Mouse (Mus musculus): ENCODE measurements around the gene Rrp36. TPM values are rescaled to one million over a fixed set of nuclear protein-coding genes. Genes with fewer than 3 reads are reported as not detected.
A peak's percentile ranks its signal among the peaks of the same experiment; 100 is the strongest.

Rrp36 gene
- polyA plus RNA-seq, 2 experiments: 11.4 to 20.3 TPM

GRCm38 (mm10) chr17:46703971-46704886, 30.1 kb upstream of the Rrp36 start:
- no peak for DNase-seq (ENCODE audit: low read depth in 3 of 3, low spot score in 3 of 3)
- Histone ChIP-seq H3K4me3 (ENCODE audit: insufficient read depth in 1 of 2, low read depth in 2 of 2, low read length in 2 of 2) (peak overlapping the region; percentile 82 to 94), H3K9ac (replicated peaks) (peak overlapping the region; percentile 83), H3K4me2 (ENCODE audit: low read depth) (peak overlapping the region; percentile 73), H3K9me3 (ENCODE audit: control insufficient read depth, low read length) (no peaks in the 10 kb centered on the region), H3K27ac (peak overlapping the region; percentile 57), H3K27me3 (ENCODE audit: control insufficient read depth, insufficient read depth, low read length) (no peaks in the 10 kb centered on the region), H3K4me1 (replicated peaks; ENCODE audit: control insufficient read depth in 2 of 2, insufficient read depth in 2 of 2, low read length in 1 of 2) (peaks cover 4 to 23% of the 10 kb centered on the region in 2 experiments), H3K36me3 (replicated peaks; ENCODE audit: control insufficient read depth, insufficient read depth, low read depth) (no peaks in the 10 kb centered on the region)
- no peak for TF ChIP-seq EP300 (IDR thresholded peaks at IDR 0.05; ENCODE audit: low read depth)
- TF ChIP-seq CTCF (IDR thresholded peaks at IDR 0.05; ENCODE audit: low read depth): no peak
- ATAC-seq (ENCODE audit: insufficient read depth): peak; percentile 65; the same call in 1 of the 2 replicates
- WGBS (ENCODE audit: insufficient replicate concordance): 3% methylated on average over 40 of the region's 41 CpGs

DNA sequence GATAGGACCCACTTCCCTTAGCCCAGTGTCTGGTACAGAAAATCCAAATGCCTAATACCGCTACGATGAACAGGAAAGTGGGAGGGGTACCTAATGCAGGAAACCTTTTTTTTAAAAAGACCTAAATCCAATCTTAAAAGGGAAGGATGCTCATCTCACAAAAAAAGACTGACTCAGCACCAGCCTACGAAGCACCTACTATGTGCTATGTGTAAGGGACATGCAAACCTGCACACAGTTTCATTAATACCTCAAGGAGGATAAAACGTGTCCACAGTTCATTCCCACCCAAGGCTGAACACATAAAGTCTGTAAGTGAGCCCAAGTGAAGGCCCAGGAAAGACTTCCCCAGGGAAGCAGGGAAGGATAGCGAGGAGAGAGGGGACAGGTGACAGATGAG, 28.4 kb upstream of the Rrp36 start:
- Histone ChIP-seq H3K36me3 (replicated peaks; ENCODE audit: control insufficient read depth, insufficient read depth, low read depth) (no peaks in the 10 kb centered on the region), H3K9me3 (ENCODE audit: control insufficient read depth, low read length) (no peaks in the 10 kb centered on the region), H3K27ac (no peak overlapping the region), H3K4me3 (ENCODE audit: insufficient read depth in 1 of 2, low read depth in 2 of 2, low read length in 2 of 2) (no peak overlapping the region), H3K4me2 (ENCODE audit: low read depth) (no peak overlapping the region), H3K9ac (replicated peaks) (no peak overlapping the region), H3K4me1 (replicated peaks; ENCODE audit: control insufficient read depth in 2 of 2, insufficient read depth in 2 of 2, low read length in 1 of 2) (peaks cover 4 to 23% of the 10 kb centered on the region in 2 experiments), H3K27me3 (ENCODE audit: control insufficient read depth, insufficient read depth, low read length) (no peaks in the 10 kb centered on the region)
- WGBS (ENCODE audit: insufficient replicate concordance): 88% methylated on average over 5 of the region's 5 CpGs
- TF ChIP-seq CTCF (IDR thresholded peaks at IDR 0.05; ENCODE audit: low read depth) (no peak), EP300 (IDR thresholded peaks at IDR 0.05; ENCODE audit: low read depth) (no peak)
- DNase-seq (ENCODE audit: low read depth in 3 of 3, low spot score in 3 of 3): no peak
- no peak for ATAC-seq (ENCODE audit: insufficient read depth)

DNA sequence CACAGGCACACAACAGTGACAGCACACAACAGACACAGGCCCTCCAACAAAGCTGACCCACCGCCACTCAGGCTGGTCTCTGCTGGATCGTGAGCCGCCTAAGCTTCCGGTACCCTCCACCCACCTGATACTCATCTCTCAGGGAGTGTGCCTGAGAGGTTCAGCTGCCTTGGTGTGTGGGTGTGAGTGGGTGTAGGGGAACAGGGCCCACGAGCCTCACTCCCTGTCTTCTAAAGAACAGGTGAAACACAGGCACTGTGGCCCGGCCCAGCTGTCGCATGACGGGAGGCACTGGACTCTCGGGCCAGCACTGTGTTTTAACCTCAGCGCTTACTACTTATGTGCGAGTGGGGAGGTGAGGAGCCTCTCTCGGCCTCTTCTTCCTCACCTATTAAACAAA, 27.9 kb upstream of the Rrp36 start:
- no peaks in the 10 kb centered on the region for H3K9me3 ChIP-seq (ENCODE audit: control insufficient read depth, low read length)
- DNase-seq (ENCODE audit: low read depth in 3 of 3, low spot score in 3 of 3) (no peak), ATAC-seq (ENCODE audit: insufficient read depth) (no peak)
- H3K27me3 ChIP-seq (ENCODE audit: control insufficient read depth, insufficient read depth, low read length): no peaks in the 10 kb centered on the region
- H3K36me3 ChIP-seq (replicated peaks; ENCODE audit: control insufficient read depth, insufficient read depth, low read depth): no peaks in the 10 kb centered on the region
- H3K4me1 ChIP-seq (replicated peaks; ENCODE audit: control insufficient read depth in 2 of 2, insufficient read depth in 2 of 2, low read length in 1 of 2): peaks cover 4 to 23% of the 10 kb centered on the region in 2 experiments
- H3K27ac ChIP-seq: no peak overlapping the region
- H3K4me2 ChIP-seq (ENCODE audit: low read depth): no peak overlapping the region
- no peak for TF ChIP-seq EP300 (IDR thresholded peaks at IDR 0.05; ENCODE audit: low read depth)
- no peak for TF ChIP-seq CTCF (IDR thresholded peaks at IDR 0.05; ENCODE audit: low read depth)
- no peak overlapping the region for H3K4me3 ChIP-seq (ENCODE audit: insufficient read depth in 1 of 2, low read depth in 2 of 2, low read length in 2 of 2)
- H3K9ac ChIP-seq (replicated peaks): no peak overlapping the region
- WGBS (ENCODE audit: insufficient replicate concordance): 70% methylated on average over 12 of the region's 12 CpGs

DNA sequence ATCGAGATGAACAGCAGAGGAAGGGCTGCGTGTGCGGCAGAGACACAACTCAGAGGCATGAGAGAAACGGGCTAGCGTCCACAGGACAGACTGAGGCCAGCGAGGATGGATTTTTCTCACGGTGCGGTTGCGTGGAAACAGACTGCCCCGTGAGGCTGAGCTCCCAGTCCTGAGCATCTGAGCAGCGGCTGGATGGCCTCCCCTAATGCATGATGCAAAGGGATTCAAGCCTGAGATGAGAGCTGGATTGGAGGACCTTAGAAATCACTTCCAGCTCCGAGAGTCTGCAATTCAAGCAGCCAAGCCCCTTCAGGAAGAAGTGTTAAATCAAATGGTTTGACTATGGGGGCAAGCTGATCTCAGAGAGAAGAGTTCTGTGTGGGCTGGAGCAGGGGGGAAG, 27.3 kb upstream of the Rrp36 start:
- WGBS (ENCODE audit: insufficient replicate concordance): 81% methylated on average over 12 of the region's 12 CpGs
- H3K36me3 ChIP-seq (replicated peaks; ENCODE audit: control insufficient read depth, insufficient read depth, low read depth): no peaks in the 10 kb centered on the region
- ATAC-seq (ENCODE audit: insufficient read depth) (no peak), DNase-seq (ENCODE audit: low read depth in 3 of 3, low spot score in 3 of 3) (no peak)
- no peaks in the 10 kb centered on the region for H3K27me3 ChIP-seq (ENCODE audit: control insufficient read depth, insufficient read depth, low read length)
- H3K27ac ChIP-seq: no peak overlapping the region
- no peak overlapping the region for H3K4me3 ChIP-seq (ENCODE audit: insufficient read depth in 1 of 2, low read depth in 2 of 2, low read length in 2 of 2)
- TF ChIP-seq CTCF (IDR thresholded peaks at IDR 0.05; ENCODE audit: low read depth) (no peak), EP300 (IDR thresholded peaks at IDR 0.05; ENCODE audit: low read depth) (no peak)
- H3K9me3 ChIP-seq (ENCODE audit: control insufficient read depth, low read length): no peaks in the 10 kb centered on the region
- peaks cover 4 to 23% of the 10 kb centered on the region in 2 experiments for H3K4me1 ChIP-seq (replicated peaks; ENCODE audit: control insufficient read depth in 2 of 2, insufficient read depth in 2 of 2, low read length in 1 of 2)
- H3K4me2 ChIP-seq (ENCODE audit: low read depth): no peak overlapping the region
- H3K9ac ChIP-seq (replicated peaks): no peak overlapping the region

- Histone ChIP-seq H3K9ac (replicated peaks) (no peak overlapping the region), H3K4me3 (ENCODE audit: insufficient read depth in 1 of 2, low read depth in 2 of 2, low read length in 2 of 2) (no peak overlapping the region), H3K9me3 (ENCODE audit: control insufficient read depth, low read length) (no peaks in the 10 kb centered on the region), H3K36me3 (replicated peaks; ENCODE audit: control insufficient read depth, insufficient read depth, low read depth) (no peaks in the 10 kb centered on the region), H3K4me2 (ENCODE audit: low read depth) (no peak overlapping the region), H3K27ac (no peak overlapping the region), H3K27me3 (ENCODE audit: control insufficient read depth, insufficient read depth, low read length) (no peaks in the 10 kb centered on the region), H3K4me1 (replicated peaks; ENCODE audit: control insufficient read depth in 2 of 2, insufficient read depth in 2 of 2, low read length in 1 of 2) (peaks cover 0 to 13% of the 10 kb centered on the region in 2 experiments; a peak in 3 of 4 replicates)
- 75% methylated on average over 3 of the region's 3 CpGs for WGBS (ENCODE audit: insufficient replicate concordance)
- DNase-seq (ENCODE audit: low read depth in 3 of 3, low spot score in 3 of 3): no peak
- TF ChIP-seq EP300 (IDR thresholded peaks at IDR 0.05; ENCODE audit: low read depth) (no peak), CTCF (IDR thresholded peaks at IDR 0.05; ENCODE audit: low read depth) (no peak)
- ATAC-seq (ENCODE audit: insufficient read depth): no peak
Observed at GRCm38 (mm10) chr17:46699912-46700311, 25.8 kb upstream of the Rrp36 start.
